Mouse (Mus musculus): ENCODE results near the gene Mctp2. TPM values are rescaled to one million over a fixed set of nuclear protein-coding genes. Genes with fewer than 3 reads are reported as not detected.

The Mctp2 gene
- polyA plus RNA-seq (2015; fragmentation: Nextera tagmentation; extraction: Ambion mirVana) = 3.1 and 3.6 TPM in 2 replicates

- WGBS = under 1% methylated on average over 28 of the region's 28 CpGs
- peak; percentile 90 for ATAC-seq (ENCODE audit: borderline replicate concordance, extremely low read depth, low FRiP score, low TSS enrichment)
Measured at GRCm38 (mm10) chr7:72306382-72306841, at the start of gene Mctp2. Gene Mctp2, minus strand, starts transcription at chr7:72306608.

GRCm38 (mm10) chr7:72345901-72346300, 39.5 kb upstream of the Mctp2 start:
- no peaks in the 10 kb centered on the region for H3K36me3 ChIP-seq
- H3K4me3 ChIP-seq = no peak overlapping the region
- ATAC-seq (ENCODE audit: borderline replicate concordance, extremely low read depth, low FRiP score, low TSS enrichment) = no peak
- no peak overlapping the region for H3K27ac ChIP-seq
- no peak overlapping the region for H3K4me2 ChIP-seq
- H3K9ac ChIP-seq = no peak overlapping the region
- no peaks in the 10 kb centered on the region for H3K27me3 ChIP-seq
- no peaks in the 10 kb centered on the region for H3K9me3 ChIP-seq
- no peaks in the 10 kb centered on the region for H3K4me1 ChIP-seq

More at GRCm38 (mm10) chr7:72306382-72306841, at the start of gene Mctp2:
- peak within 1 kb of the TSS; percentile 91 for H3K4me2 ChIP-seq
- H3K4me3 ChIP-seq = peak within 1 kb of the TSS; percentile 56
- peak within 1 kb of the TSS; percentile 49 for H3K9ac ChIP-seq
- H3K4me1 ChIP-seq = no peaks in the 10 kb centered on the region; the same call in 1 of the 2 replicates
- H3K27me3 ChIP-seq = no peaks in the 10 kb centered on the region
- H3K9me3 ChIP-seq = no peaks in the 10 kb centered on the region
- no peaks in the 10 kb centered on the region for H3K36me3 ChIP-seq
- 0 out of 2 replicates have a peak within 1 kb of the TSS, but pooled peaks have one; percentile 5 for H3K27ac ChIP-seq

GRCm38 (mm10) chr7:72343751-72344150, 37.3 kb upstream of the Mctp2 start:
- Histone ChIP-seq H3K27me3 (no peaks in the 10 kb centered on the region), H3K4me2 (no peak overlapping the region), H3K9me3 (no peaks in the 10 kb centered on the region), H3K9ac (no peak overlapping the region), H3K36me3 (no peaks in the 10 kb centered on the region), H3K27ac (no peak overlapping the region), H3K4me3 (no peak overlapping the region), H3K4me1 (no peaks in the 10 kb centered on the region)
- ATAC-seq (ENCODE audit: borderline replicate concordance, extremely low read depth, low FRiP score, low TSS enrichment) = no peak
- WGBS = 60% methylated on average over 2 of the region's 2 CpGs

DNA sequence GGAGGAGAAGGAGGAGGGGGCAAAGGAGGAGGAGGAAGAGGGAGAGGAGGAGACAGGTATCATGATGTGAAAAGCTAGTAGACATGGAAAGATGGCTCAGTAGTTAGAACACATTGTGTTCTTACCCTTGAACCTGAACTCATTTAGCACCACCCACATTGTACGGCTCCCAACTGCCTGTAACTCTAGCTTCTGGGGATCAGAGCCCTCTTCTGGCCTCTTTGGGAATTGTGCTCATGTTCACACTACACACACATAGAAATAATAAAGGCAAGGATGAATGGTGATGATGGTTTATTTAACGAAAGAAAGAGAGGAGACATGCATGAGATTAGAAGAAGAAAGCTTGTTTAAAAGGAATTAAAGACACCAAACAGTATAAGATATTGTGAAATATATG, 36.4 kb upstream of the Mctp2 start:
- H3K9me3 ChIP-seq = no peaks in the 10 kb centered on the region
- no peak for ATAC-seq (ENCODE audit: borderline replicate concordance, extremely low read depth, low FRiP score, low TSS enrichment)
- no peak overlapping the region for H3K27ac ChIP-seq
- no peaks in the 10 kb centered on the region for H3K27me3 ChIP-seq
- H3K9ac ChIP-seq = no peak overlapping the region
- no peak overlapping the region for H3K4me2 ChIP-seq
- no peaks in the 10 kb centered on the region for H3K4me1 ChIP-seq
- no peak overlapping the region for H3K4me3 ChIP-seq
- no peaks in the 10 kb centered on the region for H3K36me3 ChIP-seq
- 71% methylated on average over 2 of the region's 2 CpGs for WGBS

- Histone ChIP-seq H3K9ac (no peak overlapping the region), H3K4me3 (no peak overlapping the region), H3K27ac (no peak overlapping the region), H3K27me3 (no peaks in the 10 kb centered on the region), H3K9me3 (no peaks in the 10 kb centered on the region), H3K4me1 (no peaks in the 10 kb centered on the region), H3K36me3 (no peaks in the 10 kb centered on the region), H3K4me2 (no peak overlapping the region)
- 57% methylated on average over 5 of the region's 5 CpGs for WGBS
- no peak for ATAC-seq (ENCODE audit: borderline replicate concordance, extremely low read depth, low FRiP score, low TSS enrichment)
Measured at GRCm38 (mm10) chr7:72325961-72326360, 19.6 kb upstream of the Mctp2 start.

- WGBS = 64% methylated on average over 4 of the region's 4 CpGs
- no peak overlapping the region for H3K4me3 ChIP-seq
- no peaks in the 10 kb centered on the region for H3K4me1 ChIP-seq
- H3K27ac ChIP-seq = no peak overlapping the region
- ATAC-seq (ENCODE audit: borderline replicate concordance, extremely low read depth, low FRiP score, low TSS enrichment) = no peak
- no peak overlapping the region for H3K4me2 ChIP-seq
- no peaks in the 10 kb centered on the region for H3K27me3 ChIP-seq
- H3K9me3 ChIP-seq = no peaks in the 10 kb centered on the region
- no peaks in the 10 kb centered on the region for H3K36me3 ChIP-seq
- H3K9ac ChIP-seq = no peak overlapping the region
Measured at GRCm38 (mm10) chr7:72320906-72321305, 14.5 kb upstream of the Mctp2 start.

- Histone ChIP-seq H3K9ac (no peak overlapping the region), H3K27ac (no peak overlapping the region), H3K4me1 (no peaks in the 10 kb centered on the region), H3K27me3 (no peaks in the 10 kb centered on the region), H3K36me3 (no peaks in the 10 kb centered on the region), H3K9me3 (no peaks in the 10 kb centered on the region), H3K4me3 (no peak overlapping the region), H3K4me2 (no peak overlapping the region)
- 80% methylated on average over 4 of the region's 4 CpGs for WGBS
- no peak for ATAC-seq (ENCODE audit: borderline replicate concordance, extremely low read depth, low FRiP score, low TSS enrichment)
Measured at GRCm38 (mm10) chr7:72320441-72320840, 14.0 kb upstream of the Mctp2 start.

- H3K9ac ChIP-seq = no peak overlapping the region
Measured at GRCm38 (mm10) chr7:72314395-72315060, 8.1 kb upstream of the Mctp2 start.

DNA sequence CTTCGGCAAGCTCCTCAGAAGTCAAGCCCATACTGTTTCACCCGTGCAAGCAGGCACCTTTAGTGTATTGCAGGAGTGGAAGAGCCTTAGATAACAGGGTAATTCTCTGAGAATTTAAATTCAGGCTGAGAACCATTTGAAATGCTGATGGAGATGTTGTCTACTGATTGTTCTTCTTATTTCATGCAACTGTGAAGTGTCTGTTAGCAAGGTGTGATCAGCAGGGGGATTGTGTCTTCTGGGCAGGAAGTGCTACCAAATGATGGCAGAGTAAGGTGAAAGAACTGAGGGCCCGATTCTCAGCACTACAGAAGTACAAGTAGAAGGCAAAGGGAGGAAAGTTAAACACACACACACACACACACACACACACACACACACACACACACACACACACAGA, 7.5 kb upstream of the Mctp2 start:
- 42% methylated on average over 3 of the region's 3 CpGs for WGBS
- no peak for ATAC-seq (ENCODE audit: borderline replicate concordance, extremely low read depth, low FRiP score, low TSS enrichment)
- H3K4me2 ChIP-seq = no peak overlapping the region

More at GRCm38 (mm10) chr7:72314395-72315060, 8.1 kb upstream of the Mctp2 start:
- Histone ChIP-seq H3K4me3 (no peak overlapping the region), H3K36me3 (no peaks in the 10 kb centered on the region), H3K4me1 (no peaks in the 10 kb centered on the region), H3K27me3 (no peaks in the 10 kb centered on the region), H3K27ac (no peak overlapping the region), H3K4me2 (no peak overlapping the region), H3K9me3 (no peaks in the 10 kb centered on the region)
- 66% methylated on average over 9 of the region's 9 CpGs for WGBS
- no peak for ATAC-seq (ENCODE audit: borderline replicate concordance, extremely low read depth, low FRiP score, low TSS enrichment)

DNA sequence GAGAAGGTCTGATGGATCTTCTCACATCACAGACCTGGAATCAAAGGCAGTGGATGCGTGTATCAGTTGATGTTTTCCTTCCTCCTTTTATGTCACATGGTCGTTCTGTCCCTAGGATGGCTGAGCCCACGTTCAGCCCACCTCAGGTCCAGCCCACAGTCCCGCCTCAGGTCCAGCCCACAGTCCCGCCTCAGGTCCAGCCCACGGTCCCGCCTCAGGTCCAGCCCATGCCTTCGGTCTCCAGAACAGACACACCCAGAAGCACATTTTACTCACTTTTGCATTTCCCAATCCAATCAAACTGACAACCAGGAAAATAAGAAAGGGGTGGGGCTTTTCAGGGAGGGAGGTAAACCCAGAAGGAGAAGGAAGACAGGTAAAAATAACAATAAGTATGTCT, 5.2 kb upstream of the Mctp2 start:
- Histone ChIP-seq H3K36me3 (no peaks in the 10 kb centered on the region), H3K4me2 (no peak overlapping the region), H3K4me3 (no peak overlapping the region), H3K27me3 (no peaks in the 10 kb centered on the region), H3K4me1 (no peaks in the 10 kb centered on the region), H3K9ac (no peak overlapping the region), H3K27ac (no peak overlapping the region), H3K9me3 (no peaks in the 10 kb centered on the region)
- no peak for ATAC-seq (ENCODE audit: borderline replicate concordance, extremely low read depth, low FRiP score, low TSS enrichment)
- 58% methylated on average over 8 of the region's 8 CpGs for WGBS

More for the DNA sequence above, 7.5 kb upstream of the Mctp2 start:
- H3K9me3 ChIP-seq = no peaks in the 10 kb centered on the region
- H3K27me3 ChIP-seq = no peaks in the 10 kb centered on the region
- no peak overlapping the region for H3K9ac ChIP-seq
- H3K4me1 ChIP-seq = no peaks in the 10 kb centered on the region
- H3K4me3 ChIP-seq = no peak overlapping the region
- no peak overlapping the region for H3K27ac ChIP-seq
- H3K36me3 ChIP-seq = no peaks in the 10 kb centered on the region

DNA sequence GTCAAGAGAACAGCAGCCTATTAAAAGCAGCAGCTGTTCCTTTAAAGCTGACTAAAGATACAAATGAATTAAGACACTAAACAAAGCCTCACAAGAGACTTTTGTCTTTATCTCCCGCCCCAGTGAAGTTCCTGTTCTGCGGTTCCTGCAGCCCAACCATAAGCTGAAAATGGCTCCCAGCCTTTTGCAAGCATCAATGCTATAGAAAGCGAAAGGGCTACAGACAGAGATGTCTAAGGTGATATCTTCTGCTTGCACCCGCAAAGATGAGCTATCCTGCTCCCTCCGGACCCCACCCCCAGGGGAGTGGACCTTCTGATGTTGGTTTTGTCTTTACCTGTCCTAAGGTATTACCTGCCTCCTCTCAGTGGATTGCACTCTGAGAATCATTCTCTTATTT, 1.7 kb upstream of the Mctp2 start:
- 67% methylated on average over 5 of the region's 5 CpGs for whole genome bisulfite sequencing
- Histone ChIP-seq H3K4me3 (no peak overlapping the region), H3K27ac (no peak overlapping the region), H3K9ac (no peak overlapping the region), H3K9me3 (no peaks in the 10 kb centered on the region), H3K36me3 (no peaks in the 10 kb centered on the region), H3K4me1 (no peaks in the 10 kb centered on the region; the same call in 1 of the 2 replicates), H3K27me3 (no peaks in the 10 kb centered on the region), H3K4me2 (no peak overlapping the region)
- no peak for ATAC-seq (ENCODE audit: borderline replicate concordance, extremely low read depth, low FRiP score, low TSS enrichment)

DNA sequence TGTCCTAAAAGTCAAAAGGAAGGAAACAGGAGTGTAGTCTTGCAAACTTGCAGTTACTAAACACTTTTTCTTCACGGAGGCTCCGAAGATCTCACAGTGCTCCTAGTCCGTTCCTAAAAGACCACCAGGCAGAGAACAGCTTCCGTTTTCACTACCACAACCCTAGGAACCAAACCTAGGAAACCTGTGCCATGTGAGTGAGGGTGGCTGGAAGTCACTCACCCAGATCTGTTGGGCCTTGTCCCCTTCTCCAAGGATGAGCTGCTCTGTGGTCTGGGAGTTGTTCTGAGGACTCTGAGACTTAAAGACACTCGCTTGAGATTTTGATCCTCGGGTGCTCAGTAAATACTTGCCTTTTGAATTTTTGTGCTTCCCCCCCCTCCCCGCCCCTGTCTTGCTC, 439 bp upstream of the Mctp2 start:
- no peaks in the 10 kb centered on the region for H3K36me3 ChIP-seq
- no peaks in the 10 kb centered on the region for H3K27me3 ChIP-seq
- 0 out of 2 replicates have a peak overlapping the region, but pooled peaks have one; percentile 49 for H3K9ac ChIP-seq
- no peaks in the 10 kb centered on the region for H3K9me3 ChIP-seq
- WGBS = 6% methylated on average over 7 of the region's 7 CpGs
- H3K27ac ChIP-seq = no peak overlapping the region
- peak; percentile 7; the same call in 1 of the 2 replicates for ATAC-seq (ENCODE audit: borderline replicate concordance, extremely low read depth, low FRiP score, low TSS enrichment)
- H3K4me2 ChIP-seq = peak overlapping the region; percentile 91
- H3K4me3 ChIP-seq = peak overlapping the region; percentile 56
- H3K4me1 ChIP-seq = no peaks in the 10 kb centered on the region; the same call in 1 of the 2 replicates
